Mouse (Mus musculus): Measurements from ENCODE around the gene Slc25a18. TPM values are rescaled to one million over a fixed set of nuclear protein-coding genes. Genes with fewer than 3 reads are reported as not detected.

Gene Slc25a18
- polyA plus RNA-seq, 1 experiment = 0.07 TPM

DNA sequence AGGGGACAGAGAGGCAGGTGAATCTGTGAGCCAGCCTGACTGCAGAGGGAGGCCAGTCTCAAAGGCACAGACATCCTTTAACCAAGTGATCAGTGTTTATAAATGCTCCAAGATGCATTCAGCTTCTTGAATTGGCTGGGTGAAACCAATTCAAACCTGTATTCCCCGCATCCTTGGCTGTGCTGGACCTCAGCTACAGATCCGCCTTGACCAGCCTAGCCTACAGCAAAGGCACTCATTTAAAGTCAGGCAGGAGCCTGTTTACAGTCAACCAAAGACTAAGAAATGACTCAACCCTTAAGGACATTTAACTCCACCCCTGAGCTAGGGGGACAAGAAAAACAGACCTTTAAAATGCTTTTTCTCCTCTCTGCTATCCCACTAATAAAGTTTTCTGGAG, 45.9 kb downstream of the Slc25a18 start:
- no peak overlapping the region for H3ac ChIP-seq (ENCODE audit: control insufficient read depth, insufficient read length, low read depth)
- peaks cover 45% of the 10 kb centered on the region for H3K79me2 ChIP-seq (ENCODE audit: control insufficient read depth, insufficient read depth)
- H3K4me3 ChIP-seq (ENCODE audit: insufficient read depth, poor library complexity, severe bottlenecking) = no peak overlapping the region
- peaks cover 17% of the 10 kb centered on the region for H3K36me3 ChIP-seq (ENCODE audit: control insufficient read depth, insufficient read depth)
- TF ChIP-seq USF1 (IDR thresholded peaks at IDR 0.05; ENCODE audit: low read depth) (no peak), MYOD1 (IDR thresholded peaks at IDR 0.05; ENCODE audit: control insufficient read depth, insufficient read length, low read depth) (no peak), MAX (IDR thresholded peaks at IDR 0.05) (no peak), CTCF (IDR thresholded peaks at IDR 0.05; ENCODE audit: control insufficient read depth, insufficient read depth, insufficient read length) (no peak), CEBPB (IDR thresholded peaks at IDR 0.05; ENCODE audit: low read depth) (no peak), MYOG (IDR thresholded peaks at IDR 0.05; ENCODE audit: control insufficient read depth, extremely low read depth, insufficient read length) (no peak), FOSL1 (IDR thresholded peaks at IDR 0.05; ENCODE audit: insufficient read depth, low read length, poor library complexity, severe bottlenecking) (no peak)
- H3K79me3 ChIP-seq (ENCODE audit: low read depth) = peaks cover 38% of the 10 kb centered on the region
- H3K27me3 ChIP-seq (ENCODE audit: control insufficient read depth, insufficient read depth, insufficient read length) = no peaks in the 10 kb centered on the region

DNA sequence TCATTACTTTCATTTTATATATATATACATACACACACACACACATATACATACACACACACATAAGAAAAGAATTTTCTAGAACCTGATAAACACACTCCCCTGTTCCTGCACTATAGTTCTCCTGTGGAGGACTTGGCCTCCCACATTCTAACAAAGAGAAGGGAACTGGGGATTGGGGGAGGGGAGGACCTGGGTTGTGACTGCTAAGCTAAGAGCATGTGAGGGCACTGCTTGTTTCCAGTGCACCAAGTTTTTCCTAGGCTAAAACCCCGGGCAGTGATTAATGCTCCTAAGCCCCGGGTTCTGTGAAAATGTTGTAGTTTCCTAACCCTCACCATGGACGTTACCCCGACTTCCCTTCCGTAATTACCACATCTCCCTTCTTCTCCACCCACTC, 46.8 kb downstream of the Slc25a18 start:
- Histone ChIP-seq H3K4me3 (ENCODE audit: insufficient read depth, poor library complexity, severe bottlenecking) (no peak overlapping the region), H3K27me3 (ENCODE audit: control insufficient read depth, insufficient read depth, insufficient read length) (no peaks in the 10 kb centered on the region), H3K79me2 (ENCODE audit: control insufficient read depth, insufficient read depth) (peaks cover 45% of the 10 kb centered on the region), H3K79me3 (ENCODE audit: low read depth) (peaks cover 38% of the 10 kb centered on the region), H3ac (ENCODE audit: control insufficient read depth, insufficient read length, low read depth) (no peak overlapping the region), H3K36me3 (ENCODE audit: control insufficient read depth, insufficient read depth) (peaks cover 17% of the 10 kb centered on the region)
- TF ChIP-seq CEBPB (IDR thresholded peaks at IDR 0.05; ENCODE audit: low read depth) = no peak
- TF ChIP-seq FOSL1 (IDR thresholded peaks at IDR 0.05; ENCODE audit: insufficient read depth, low read length, poor library complexity, severe bottlenecking) = no peak
- no peak for TF ChIP-seq CTCF (IDR thresholded peaks at IDR 0.05; ENCODE audit: control insufficient read depth, insufficient read depth, insufficient read length)
- TF ChIP-seq MYOG (IDR thresholded peaks at IDR 0.05; ENCODE audit: control insufficient read depth, extremely low read depth, insufficient read length) = no peak
- TF ChIP-seq MYOD1 (IDR thresholded peaks at IDR 0.05; ENCODE audit: control insufficient read depth, insufficient read length, low read depth) = no peak
- no peak for TF ChIP-seq MAX (IDR thresholded peaks at IDR 0.05)
- TF ChIP-seq USF1 (IDR thresholded peaks at IDR 0.05; ENCODE audit: low read depth) = no peak

DNA sequence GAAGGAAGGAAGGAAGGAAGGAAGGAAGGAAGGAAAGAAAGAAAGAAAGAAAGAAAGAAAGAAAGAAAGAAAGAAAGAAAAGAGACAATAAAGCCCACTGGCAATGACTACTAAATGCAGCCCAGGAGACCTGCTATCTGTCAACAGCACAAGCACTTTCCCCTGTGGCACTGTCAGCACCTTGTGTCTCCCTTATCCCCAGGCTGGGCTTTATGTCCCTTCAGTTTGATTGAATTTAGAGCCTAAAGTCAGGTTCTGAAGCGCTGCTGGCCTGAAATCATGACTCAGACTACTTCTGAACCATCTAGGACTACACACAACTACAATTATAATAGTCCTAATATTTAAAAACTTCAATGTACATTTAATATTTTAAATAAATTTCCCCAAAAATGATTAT, 47.6 kb downstream of the Slc25a18 start:
- H3K27me3 ChIP-seq (ENCODE audit: control insufficient read depth, insufficient read depth, insufficient read length) = no peaks in the 10 kb centered on the region
- H3K36me3 ChIP-seq (ENCODE audit: control insufficient read depth, insufficient read depth) = peaks cover 17% of the 10 kb centered on the region
- H3K4me3 ChIP-seq (ENCODE audit: insufficient read depth, poor library complexity, severe bottlenecking) = no peak overlapping the region
- peaks cover 38% of the 10 kb centered on the region for H3K79me3 ChIP-seq (ENCODE audit: low read depth)
- H3ac ChIP-seq (ENCODE audit: control insufficient read depth, insufficient read length, low read depth) = no peak overlapping the region
- peaks cover 45% of the 10 kb centered on the region for H3K79me2 ChIP-seq (ENCODE audit: control insufficient read depth, insufficient read depth)
- no peak for TF ChIP-seq MYOD1 (IDR thresholded peaks at IDR 0.05; ENCODE audit: control insufficient read depth, insufficient read length, low read depth)
- no peak for TF ChIP-seq FOSL1 (IDR thresholded peaks at IDR 0.05; ENCODE audit: insufficient read depth, low read length, poor library complexity, severe bottlenecking)

DNA sequence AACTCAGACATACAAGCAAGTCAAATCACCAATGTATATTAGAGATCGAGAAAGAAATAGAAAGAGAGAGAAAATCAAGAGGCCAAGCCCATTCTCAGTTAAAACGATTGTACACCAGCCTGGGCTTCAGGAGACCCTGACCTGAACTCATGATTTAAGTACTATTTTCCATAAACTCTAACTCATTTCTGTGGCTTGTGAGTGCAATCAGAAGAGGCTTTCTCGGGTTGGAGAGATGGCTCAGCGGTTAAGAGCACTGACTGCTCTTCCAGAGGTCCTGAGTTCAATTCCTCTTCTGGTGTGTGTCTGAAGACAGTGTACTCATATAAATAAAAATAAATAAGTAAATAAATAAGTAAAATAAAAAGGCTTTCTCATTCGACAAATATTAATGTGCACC, 48.3 kb downstream of the Slc25a18 start:
- H3K27me3 ChIP-seq (ENCODE audit: control insufficient read depth, insufficient read depth, insufficient read length) = no peaks in the 10 kb centered on the region
- peaks cover 17% of the 10 kb centered on the region for H3K36me3 ChIP-seq (ENCODE audit: control insufficient read depth, insufficient read depth)
- no peak for TF ChIP-seq MYOG (IDR thresholded peaks at IDR 0.05; ENCODE audit: control insufficient read depth, extremely low read depth, insufficient read length)
- no peak for TF ChIP-seq CTCF (IDR thresholded peaks at IDR 0.05; ENCODE audit: control insufficient read depth, insufficient read depth, insufficient read length)
- no peak for TF ChIP-seq USF1 (IDR thresholded peaks at IDR 0.05; ENCODE audit: low read depth)
- TF ChIP-seq CEBPB (IDR thresholded peaks at IDR 0.05; ENCODE audit: low read depth) = no peak
- TF ChIP-seq FOSL1 (IDR thresholded peaks at IDR 0.05; ENCODE audit: insufficient read depth, low read length, poor library complexity, severe bottlenecking) = no peak
- TF ChIP-seq MYOD1 (IDR thresholded peaks at IDR 0.05; ENCODE audit: control insufficient read depth, insufficient read length, low read depth) = no peak
- TF ChIP-seq MAX (IDR thresholded peaks at IDR 0.05) = no peak
- H3K79me3 ChIP-seq (ENCODE audit: low read depth) = peaks cover 38% of the 10 kb centered on the region
- peak overlapping the region; percentile 94 for H3K4me3 ChIP-seq (ENCODE audit: insufficient read depth, poor library complexity, severe bottlenecking)
- peaks cover 45% of the 10 kb centered on the region for H3K79me2 ChIP-seq (ENCODE audit: control insufficient read depth, insufficient read depth)
- H3ac ChIP-seq (ENCODE audit: control insufficient read depth, insufficient read length, low read depth) = peak overlapping the region; percentile 23

DNA sequence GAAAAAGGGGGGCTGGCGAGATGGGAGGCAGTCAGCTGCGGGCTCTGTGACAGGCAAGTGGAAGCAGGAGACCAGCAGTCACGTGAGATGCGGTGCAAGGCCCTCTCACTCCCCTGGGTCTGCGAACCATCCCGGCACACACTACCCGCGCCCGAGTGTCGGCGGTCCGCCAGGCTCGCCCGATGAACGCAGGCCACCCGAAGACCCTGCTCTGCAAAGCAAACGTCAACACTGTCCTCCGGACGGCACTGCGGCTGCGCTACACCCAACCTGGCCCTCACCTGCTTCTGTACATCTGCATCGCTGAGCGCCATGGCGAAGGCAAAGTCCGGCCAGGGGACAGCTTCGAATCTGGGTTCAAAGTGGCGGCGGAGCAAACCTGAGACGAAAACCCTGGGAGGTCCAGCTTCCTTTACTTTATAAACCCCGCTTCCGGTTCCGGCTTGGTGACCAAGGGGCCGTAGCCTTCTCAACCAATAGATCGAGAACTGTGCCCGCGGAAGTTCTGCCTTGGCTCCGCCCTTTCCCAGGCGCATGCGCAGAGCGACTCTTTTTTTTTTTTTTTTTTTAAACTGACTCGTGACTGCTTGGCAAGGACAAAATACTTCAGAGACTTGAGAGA, 49.0 kb downstream of the Slc25a18 start, which contains the start of gene Atp6v1e1:
Gene Atp6v1e1 (minus strand): TSS at position 487 of the 622 bp plus-strand sequence.
- H3K79me2 ChIP-seq (ENCODE audit: control insufficient read depth, insufficient read depth) = peaks cover 45% of the 10 kb centered on the region

DNA sequence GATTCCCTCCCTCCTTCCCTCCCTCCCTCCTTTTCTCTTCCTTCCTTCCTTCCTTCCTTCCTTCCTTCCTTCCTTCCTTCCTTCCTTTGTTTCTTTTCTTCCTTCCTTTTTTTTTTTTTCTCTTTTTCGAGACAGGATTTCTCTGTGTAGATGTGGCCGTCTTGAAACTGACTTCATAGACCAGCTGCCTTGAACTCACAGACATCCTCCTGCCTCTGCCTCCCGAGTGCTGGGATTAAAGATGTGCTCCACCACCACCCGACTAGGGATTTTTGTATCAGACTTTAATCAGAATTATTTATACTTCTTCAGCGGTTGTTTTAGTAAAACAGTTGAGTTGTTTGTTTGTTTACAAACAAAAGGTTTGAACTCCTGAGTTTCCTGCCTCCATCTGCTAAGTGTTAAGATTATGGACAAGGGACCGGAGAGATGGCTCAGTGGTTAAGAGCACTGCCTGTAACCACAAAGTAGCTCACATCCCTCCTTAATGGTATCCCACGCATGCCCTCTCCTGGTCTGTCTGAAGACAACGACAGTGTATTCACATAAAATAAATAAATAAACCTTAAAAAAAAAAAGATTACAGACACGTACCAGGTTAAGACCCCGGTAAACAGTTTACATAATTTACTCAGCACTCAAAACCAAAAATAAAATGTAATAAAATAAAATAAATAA, 49.7 kb downstream of the Slc25a18 start:
- Histone ChIP-seq H3K79me3 (ENCODE audit: low read depth) (peaks cover 34% of the 10 kb centered on the region), H3K27me3 (ENCODE audit: control insufficient read depth, insufficient read depth, insufficient read length) (peaks cover 6% of the 10 kb centered on the region), H3K79me2 (ENCODE audit: control insufficient read depth, insufficient read depth) (peaks cover 45% of the 10 kb centered on the region), H3K4me3 (ENCODE audit: insufficient read depth, poor library complexity, severe bottlenecking) (no peak overlapping the region), H3K36me3 (ENCODE audit: control insufficient read depth, insufficient read depth) (peaks cover 11% of the 10 kb centered on the region), H3ac (ENCODE audit: control insufficient read depth, insufficient read length, low read depth) (peak overlapping the region; percentile 32)
- no peak for TF ChIP-seq MAX (IDR thresholded peaks at IDR 0.05)
- TF ChIP-seq FOSL1 (IDR thresholded peaks at IDR 0.05; ENCODE audit: insufficient read depth, low read length, poor library complexity, severe bottlenecking) = no peak
- no peak for TF ChIP-seq MYOD1 (IDR thresholded peaks at IDR 0.05; ENCODE audit: control insufficient read depth, insufficient read length, low read depth)
- no peak for TF ChIP-seq USF1 (IDR thresholded peaks at IDR 0.05; ENCODE audit: low read depth)
- no peak for TF ChIP-seq MYOG (IDR thresholded peaks at IDR 0.05; ENCODE audit: control insufficient read depth, extremely low read depth, insufficient read length)
- no peak for TF ChIP-seq CTCF (IDR thresholded peaks at IDR 0.05; ENCODE audit: control insufficient read depth, insufficient read depth, insufficient read length)
- no peak for TF ChIP-seq CEBPB (IDR thresholded peaks at IDR 0.05; ENCODE audit: low read depth)

More for the DNA sequence above, 49.0 kb downstream of the Slc25a18 start, which contains the start of gene Atp6v1e1:
- Histone ChIP-seq H3K27me3 (ENCODE audit: control insufficient read depth, insufficient read depth, insufficient read length) (peaks cover 1% of the 10 kb centered on the region), H3K79me3 (ENCODE audit: low read depth) (peaks cover 38% of the 10 kb centered on the region), H3ac (ENCODE audit: control insufficient read depth, insufficient read length, low read depth) (peak within 1 kb of the TSS; percentile 93), H3K4me3 (ENCODE audit: insufficient read depth, poor library complexity, severe bottlenecking) (peak within 1 kb of the TSS; percentile 94), H3K36me3 (ENCODE audit: control insufficient read depth, insufficient read depth) (peaks cover 15% of the 10 kb centered on the region)
- TF ChIP-seq USF1 (IDR thresholded peaks at IDR 0.05; ENCODE audit: low read depth) (peak; percentile 52), FOSL1 (IDR thresholded peaks at IDR 0.05; ENCODE audit: insufficient read depth, low read length, poor library complexity, severe bottlenecking) (no peak)

Measured in C2C12 (cell line).